Mouse (Mus musculus) embryonic fibroblast, embryonic 13.5 days (primary cell): ENCODE data around the gene Stag1.

Experiments used
- CTCF ChIP-seq: IDR thresholded peaks from 2 replicates; pipeline ENCODE4 v1.5.1; 2011; ENCODE audit warnings: mild to moderate bottlenecking, control low read depth, low read length, moderate library complexity, borderline replicate concordance; ENCODE audit not compliant: insufficient read depth
- POLR2A ChIP-seq: IDR thresholded peaks from 2 replicates; pipeline ENCODE4 v1.6.1; 2011; ENCODE audit warnings: low read depth, mild to moderate bottlenecking, control low read depth, low read length, moderate library complexity

DNA sequence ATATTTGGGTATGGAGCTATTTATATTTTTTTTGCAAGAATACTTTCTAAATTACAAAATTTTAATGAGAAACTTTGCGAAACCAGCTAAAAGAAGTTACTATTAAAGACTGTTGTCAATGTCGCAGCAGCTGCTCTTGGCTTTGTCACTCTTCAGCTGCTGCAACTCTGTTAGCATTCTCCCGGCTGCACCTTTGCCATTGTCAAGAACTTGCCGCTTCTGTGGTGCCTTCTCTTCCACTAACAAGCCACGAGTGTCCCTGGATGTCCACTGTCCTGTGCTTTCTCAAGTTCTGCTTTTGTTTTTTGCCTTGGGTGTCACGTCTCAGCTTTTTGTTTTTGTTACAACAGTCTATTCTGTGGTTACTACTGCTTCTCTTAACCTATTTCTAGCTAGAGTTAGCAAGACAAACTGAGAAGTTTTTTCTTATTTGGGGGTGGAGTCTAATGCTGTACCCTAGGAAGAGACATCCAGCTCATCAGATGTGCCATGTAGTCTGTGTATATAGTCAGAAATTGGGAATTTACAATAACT, 136.4 kb downstream of the Stag1 start:
- TF ChIP-seq POLR2A = no peak
- TF ChIP-seq CTCF = no peak
